7 mouse cellular contexts compared by ENCODE assay signal in genomic region chr9:35111941-35112595, GRCm38 (mm10). TPM values are rescaled to one million over a fixed set of nuclear protein-coding genes. Genes with fewer than 3 reads are reported as not detected.
DNase-seq lines count a peak whose midpoint lies in the region; ATAC-seq and TF ChIP-seq lines count a peak whose summit lies in the region.

No protein-coding gene starts in this region.

- WGBS in forebrain, embryonic 13.5 days: 16% methylated on average over 19 of the region's 19 CpGs
- 66% methylated on average over 19 of the region's 19 CpGs for WGBS in liver, postnatal 0 days (ENCODE audit: insufficient replicate concordance)

- intact Hi-C loops in heart, postnatal 25 days (cut with DNase I): no loop called here

- no peak for TF ChIP-seq EP300 in liver, postnatal 0 days (IDR thresholded peaks at IDR 0.05; ENCODE audit: low read depth)

- H3K9me3 ChIP-seq in forebrain, embryonic 13.5 days (replicated peaks): no peaks in the 10 kb centered on the region
- no peaks in the 10 kb centered on the region for H3K9me3 ChIP-seq in liver, postnatal 0 days (ENCODE audit: low read length)

- H3K36me3 ChIP-seq in forebrain, embryonic 13.5 days (ENCODE audit: poor library complexity, severe bottlenecking): no peaks in the 10 kb centered on the region
- peaks cover 20% of the 10 kb centered on the region for H3K36me3 ChIP-seq in liver, postnatal 0 days (replicated peaks; ENCODE audit: insufficient read depth, low read length)

- no peaks in the 10 kb centered on the region for H3K27me3 ChIP-seq in forebrain, embryonic 13.5 days
- H3K27me3 ChIP-seq in liver, postnatal 0 days (ENCODE audit: insufficient read depth, low read length): no peaks in the 10 kb centered on the region

- H3K4me1 ChIP-seq in forebrain, embryonic 13.5 days: peaks cover 33% of the 10 kb centered on the region
- H3K4me1 ChIP-seq in liver, postnatal 0 days (ENCODE audit: insufficient read depth): peaks cover 71% of the 10 kb centered on the region

- H3K27ac ChIP-seq in forebrain, embryonic 13.5 days: no peak overlapping the region
- no peak overlapping the region for H3K27ac ChIP-seq in liver, postnatal 0 days (ENCODE audit: low read depth)

- peak overlapping the region; percentile 43 for H3K4me2 ChIP-seq in forebrain, embryonic 13.5 days
- H3K4me2 ChIP-seq in liver, postnatal 0 days (ENCODE audit: low read depth, low read length): peak overlapping the region; percentile 24

- peak overlapping the region; percentile 18; the same call in 1 of the 2 replicates for H3K9ac ChIP-seq in forebrain, embryonic 13.5 days
- peak overlapping the region; percentile 28; the same call in 1 of the 2 replicates for H3K9ac ChIP-seq in liver, postnatal 0 days (replicated peaks)

- no peak overlapping the region for H3K4me3 ChIP-seq in forebrain, embryonic 13.5 days
- H3K4me3 ChIP-seq in liver, postnatal 0 days (ENCODE audit: low read depth, low read length): no peak overlapping the region

- TF ChIP-seq CTCF in liver, postnatal 0 days (IDR thresholded peaks at IDR 0.05; ENCODE audit: low read depth): no peak

- DNase-seq in 3T3-L1 (ENCODE audit: low read depth, low spot score) (peak; percentile 64), MN1 (ENCODE audit: low spot score) (peak; percentile 8)
- DNase-seq in heart, postnatal 25 days (ENCODE audit: low spot score): peak; percentile 62
- peak; percentile 15 for DNase-seq in liver, postnatal 0 days
- peak; percentile 64 for DNase-seq in retina, postnatal 1 day
- no peak for DNase-seq in frontal cortex, postnatal 14 days (ENCODE audit: low spot score in 2 of 2)

- peak; percentile 31; the same call in 1 of the 2 replicates for ATAC-seq in forebrain, embryonic 13.5 days
- ATAC-seq in liver, postnatal 0 days: no peak

RNA-seq across cellular contexts. Expression of gene St3gal4, which starts 7.0 kb away (rescaled TPM):
- polyA plus RNA-seq in forebrain, embryonic 13.5 days (2015; fragmentation: Nextera tagmentation; extraction: Ambion mirVana): 10.3 and 10.8 TPM in 2 replicates
- total RNA-seq in heart, postnatal 25 days (2021): 10 to 100 TPM; 33.2 to 34.1 TPM
- 23.6 and 26.5 TPM in 2 replicates for polyA plus RNA-seq in liver, postnatal 0 days (2015; fragmentation: Nextera tagmentation; extraction: Ambion mirVana)

Comparison
In these comparisons a context has a peak if more than half of its experiments do, and no peak if none do; other contexts are left out.
1. DNase-seq: peak in 3T3-L1 (single experiment), MN1 (single experiment), heart, postnatal 25 days (single experiment), liver, postnatal 0 days (single experiment) and retina, postnatal 1 day (single experiment); none in frontal cortex, postnatal 14 days (0 of 2).